Comparison of ENCODE assay signal across 21 mouse cellular contexts in the genomic region with DNA sequence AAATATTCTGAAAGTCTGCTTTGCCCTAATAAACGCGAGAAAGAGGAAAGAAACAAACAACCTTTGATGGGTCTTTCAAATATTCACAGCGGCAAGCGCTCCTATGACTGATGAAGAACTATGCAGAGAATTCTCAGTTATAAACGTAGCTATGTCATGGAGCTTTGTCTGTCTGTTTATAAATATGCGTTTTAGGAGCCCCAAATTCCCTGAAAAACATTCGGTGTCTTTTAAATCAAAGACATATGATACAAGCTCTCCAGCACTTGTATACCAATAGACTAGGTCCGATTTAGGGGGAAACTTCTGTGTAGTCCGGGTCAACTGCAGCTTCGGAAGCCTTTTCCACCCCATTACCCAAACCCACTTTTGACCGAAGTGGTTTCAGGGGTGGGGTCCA. TPM values are rescaled to one million over a fixed set of nuclear protein-coding genes. Genes with fewer than 3 reads are reported as not detected.
A peak's percentile ranks its signal among the peaks of the same experiment; 100 is the strongest.
DNase-seq lines count a peak whose midpoint lies in the region; ATAC-seq and TF ChIP-seq lines count a peak whose summit lies in the region.
"Had no signal": no experiment of that assay in that cellular context is flagged by ENCODE, and none has a peak within 500 bp of the region (broad histone marks: within the 10 kb centered on the region; RNA-seq: fewer than 3 reads in every experiment).

No protein-coding gene starts in this region.

- TF ChIP-seq POLR2A in brain, embryonic 14.5 days (IDR thresholded peaks at IDR 0.05; ENCODE audit: borderline replicate concordance, extremely low read depth, insufficient read depth, insufficient read length, poor library complexity, severe bottlenecking): no peak

- peaks cover 73% of the 10 kb centered on the region for H3K27me3 ChIP-seq in forebrain, postnatal 0 days (ENCODE audit: insufficient read depth, low read length)
- H3K27me3 ChIP-seq in forebrain, embryonic 14.5 days (replicated peaks; ENCODE audit: control insufficient read depth, insufficient read depth, low read length): peaks cover 73% of the 10 kb centered on the region
- peaks cover 88% of the 10 kb centered on the region for H3K27me3 ChIP-seq in lung, embryonic 14.5 days (ENCODE audit: insufficient read depth, low read length)
- H3K27me3 ChIP-seq in embryonic facial prominence, embryonic 12.5 days: peaks cover 42% of the 10 kb centered on the region

- peak; percentile 39 for DNase-seq in forebrain, postnatal 0 days
- no peak for DNase-seq in forebrain, embryonic 14.5 days (ENCODE audit: low spot score)
- peak; percentile 4 for DNase-seq in lung, embryonic 14.5 days
- no peak for DNase-seq in lung, postnatal 4 days
- DNase-seq in brain, embryonic 14.5 days (ENCODE audit: low read depth): peak; percentile 36
- DNase-seq in adrenal gland, postnatal 14 days: no peak
- DNase-seq: adrenal gland, postnatal 36 days; B cell, adult 2 months; cerebellum, adult 18-20 months; cerebellum, postnatal 36 days; kidney, adult 11 months; thymus, adult 18-20 months had no signal

- H3K27ac ChIP-seq in forebrain, postnatal 0 days (ENCODE audit: low read depth, low read length): no peak overlapping the region
- no peak overlapping the region for H3K27ac ChIP-seq in forebrain, embryonic 14.5 days (ENCODE audit: low read depth, low read length)
- no peak overlapping the region for H3K27ac ChIP-seq in lung, embryonic 14.5 days (ENCODE audit: low read depth)
- peak overlapping the region; percentile 97 for H3K27ac ChIP-seq in embryonic facial prominence, embryonic 12.5 days
- H3K27ac ChIP-seq: limb, embryonic 13.5 days; liver, embryonic 14.5 days had no signal

- no peaks in the 10 kb centered on the region for H3K36me3 ChIP-seq in forebrain, postnatal 0 days (ENCODE audit: insufficient read depth)
- no peaks in the 10 kb centered on the region for H3K36me3 ChIP-seq in forebrain, embryonic 14.5 days (ENCODE audit: control insufficient read depth, insufficient read depth, low read length)
- H3K36me3 ChIP-seq in lung, embryonic 14.5 days (ENCODE audit: insufficient read depth): no peaks in the 10 kb centered on the region
- H3K36me3 ChIP-seq in embryonic facial prominence, embryonic 12.5 days: no peaks in the 10 kb centered on the region
- H3K36me3 ChIP-seq: limb, embryonic 13.5 days had no signal

- 3% methylated on average over 11 of the region's 11 CpGs for WGBS in forebrain, postnatal 0 days
- 3% methylated on average over 11 of the region's 11 CpGs for WGBS in forebrain, embryonic 14.5 days
- 8% methylated on average over 11 of the region's 11 CpGs for WGBS in lung, embryonic 14.5 days
- WGBS in embryonic facial prominence, embryonic 12.5 days: 5% methylated on average over 11 of the region's 11 CpGs

- no peak overlapping the region for H3K4me3 ChIP-seq in forebrain, postnatal 0 days (ENCODE audit: low read depth, low read length)
- H3K4me3 ChIP-seq in forebrain, embryonic 14.5 days (ENCODE audit: low read depth, low read length): no peak overlapping the region
- no peak overlapping the region for H3K4me3 ChIP-seq in lung, embryonic 14.5 days (ENCODE audit: low read depth, low read length)
- peak overlapping the region; percentile 58 for H3K4me3 ChIP-seq in embryonic facial prominence, embryonic 12.5 days

- no peak for ATAC-seq in forebrain, postnatal 0 days
- no peak for ATAC-seq in forebrain, embryonic 14.5 days
- no peak for ATAC-seq in lung, embryonic 14.5 days (ENCODE audit: insufficient read depth)
- ATAC-seq in embryonic facial prominence, embryonic 12.5 days (ENCODE audit: insufficient number of reproducible peaks, insufficient read depth, low FRiP score, low TSS enrichment): no peak

- no peak overlapping the region for H3K9ac ChIP-seq in forebrain, postnatal 0 days
- no peak overlapping the region for H3K9ac ChIP-seq in forebrain, embryonic 14.5 days (ENCODE audit: low read length)
- H3K9ac ChIP-seq in lung, embryonic 14.5 days: no peak overlapping the region
- peak overlapping the region; percentile 74 for H3K9ac ChIP-seq in embryonic facial prominence, embryonic 12.5 days
- H3K9ac ChIP-seq: limb, embryonic 13.5 days; liver, embryonic 14.5 days had no signal

- no peak overlapping the region for H3K4me2 ChIP-seq in forebrain, postnatal 0 days (ENCODE audit: low read depth)
- no peak overlapping the region for H3K4me2 ChIP-seq in forebrain, embryonic 14.5 days (ENCODE audit: low read length)
- no peak overlapping the region for H3K4me2 ChIP-seq in lung, embryonic 14.5 days
- H3K4me2 ChIP-seq in embryonic facial prominence, embryonic 12.5 days (replicated peaks): peak overlapping the region; percentile 47

- no peaks in the 10 kb centered on the region for H3K9me3 ChIP-seq in forebrain, postnatal 0 days (ENCODE audit: low read length)
- no peaks in the 10 kb centered on the region for H3K9me3 ChIP-seq in forebrain, embryonic 14.5 days (replicated peaks; ENCODE audit: control insufficient read depth, low read length)
- no peaks in the 10 kb centered on the region for H3K9me3 ChIP-seq in lung, embryonic 14.5 days (ENCODE audit: low read depth, low read length)
- H3K9me3 ChIP-seq in embryonic facial prominence, embryonic 12.5 days: no peaks in the 10 kb centered on the region
- H3K9me3 ChIP-seq: limb, embryonic 13.5 days had no signal

- no peaks in the 10 kb centered on the region for H3K4me1 ChIP-seq in forebrain, postnatal 0 days (ENCODE audit: insufficient read depth)
- peaks cover 3% of the 10 kb centered on the region for H3K4me1 ChIP-seq in forebrain, embryonic 14.5 days (ENCODE audit: control insufficient read depth, insufficient read depth, low read length)
- no peaks in the 10 kb centered on the region for H3K4me1 ChIP-seq in lung, embryonic 14.5 days (ENCODE audit: insufficient read depth)
- peaks cover 4% of the 10 kb centered on the region; the same call in 1 of the 2 replicates for H3K4me1 ChIP-seq in embryonic facial prominence, embryonic 12.5 days

- no peak for TF ChIP-seq CTCF in forebrain, postnatal 0 days (IDR thresholded peaks at IDR 0.05; ENCODE audit: low read depth)
- no peak for TF ChIP-seq CTCF in lung, embryonic 14.5 days (IDR thresholded peaks at IDR 0.05; ENCODE audit: low read depth)
- no peak for TF ChIP-seq CTCF in brain, embryonic 14.5 days (IDR thresholded peaks at IDR 0.05; ENCODE audit: borderline replicate concordance, extremely low read depth, insufficient read depth, insufficient read length)

RNA-seq across cellular contexts. Expression of a gene that starts 0.9 kb away (rescaled TPM):
- total RNA-seq in forebrain, postnatal 0 days (2014; rRNA removed): 0.31 and 1.3 TPM in 2 replicates
- polyA plus RNA-seq in forebrain, postnatal 0 days (2015; fragmentation: Nextera tagmentation; extraction: Ambion mirVana): 0.43 and 0.98 TPM in 2 replicates
- 0.99 and 1.5 TPM in 2 replicates for polyA plus RNA-seq in forebrain, embryonic 14.5 days (2014; fragmentation: Nextera tagmentation; extraction: Ambion mirVana)
- polyA plus RNA-seq in lung, embryonic 14.5 days (2014; fragmentation: Nextera tagmentation; extraction: Ambion mirVana): 0.08 and 0.20 TPM in 2 replicates
- 0.20 and 0.75 TPM in 2 replicates for polyA plus RNA-seq in brain, embryonic 14.5 days (2012; rRNA removed)
- 131 and 192 TPM in 2 replicates for polyA plus RNA-seq in embryonic facial prominence, embryonic 12.5 days (2016; fragmentation: Nextera tagmentation; extraction: Ambion mirVana)
- not detected in 2 replicates for total RNA-seq in adrenal gland, postnatal 14 days (2021)
- total RNA-seq: adrenal gland, postnatal 36 days; gastrocnemius, adult 18-20 months; gastrocnemius, postnatal 4 days; hematopoietic stem cell, adult 5-6 weeks; layer of hippocampus, adult 18-20 months; layer of hippocampus, postnatal 25 days; midbrain, postnatal 0 days had no signal

Comparison
In these comparisons a context has a peak if more than half of its experiments do, and no peak if none do; other contexts are left out.
1. DNase-seq: peak in forebrain, postnatal 0 days (single experiment), lung, embryonic 14.5 days (single experiment) and brain, embryonic 14.5 days (single experiment); none in forebrain, embryonic 14.5 days (single experiment), lung, postnatal 4 days (0 of 2) and adrenal gland, postnatal 14 days (single experiment).
2. RNA of a gene that starts 0.9 kb away (polyA plus RNA-seq): 131 to 192 TPM in embryonic facial prominence, embryonic 12.5 days; 0.99 to 1.5 TPM in forebrain, embryonic 14.5 days, 0.43 to 0.98 TPM in forebrain, postnatal 0 days, 0.20 to 0.75 TPM in brain, embryonic 14.5 days and 0.08 to 0.20 TPM in lung, embryonic 14.5 days; every median in the first group is over 10 times any median in the second.